Comparison of ENCODE assay signal across 8 mouse cellular contexts in genomic region chr7:96210525-96211369, GRCm38 (mm10). TPM values are rescaled to one million over a fixed set of nuclear protein-coding genes. Genes with fewer than 3 reads are reported as not detected.
DNase-seq lines count a peak whose midpoint lies in the region; ATAC-seq lines count a peak whose summit lies in the region.

No protein-coding gene starts in this region.

- peak overlapping the region; percentile 66 for H3K4me3 ChIP-seq in heart, embryonic 11.5 days (ENCODE audit: low read depth, low read length)
- H3K4me3 ChIP-seq in kidney, embryonic 14.5 days (ENCODE audit: low read length) = peak overlapping the region; percentile 73
- peak overlapping the region; percentile 39 for H3K4me3 ChIP-seq in liver, embryonic 15.5 days (replicated peaks)

- under 1% methylated on average over 53 of the region's 62 CpGs for WGBS in heart, embryonic 11.5 days (ENCODE audit: insufficient replicate concordance)
- WGBS in kidney, embryonic 14.5 days = under 1% methylated on average over 60 of the region's 62 CpGs
- WGBS in liver, embryonic 15.5 days (ENCODE audit: insufficient replicate concordance) = 1% methylated on average over 62 of the region's 62 CpGs

- H3K27me3 ChIP-seq in heart, embryonic 11.5 days (ENCODE audit: control insufficient read depth, insufficient read depth, low read length) = peaks cover 36% of the 10 kb centered on the region
- H3K27me3 ChIP-seq in kidney, embryonic 14.5 days (ENCODE audit: control insufficient read depth, insufficient read depth, low read length) = peaks cover 14% of the 10 kb centered on the region; the same call in 1 of the 2 replicates
- peaks cover 88% of the 10 kb centered on the region for H3K27me3 ChIP-seq in liver, embryonic 15.5 days

- H3K36me3 ChIP-seq in heart, embryonic 11.5 days (ENCODE audit: control insufficient read depth, insufficient read depth, low read length) = no peaks in the 10 kb centered on the region
- no peaks in the 10 kb centered on the region for H3K36me3 ChIP-seq in kidney, embryonic 14.5 days (ENCODE audit: control insufficient read depth, insufficient read depth, low read length)
- no peaks in the 10 kb centered on the region for H3K36me3 ChIP-seq in liver, embryonic 15.5 days (replicated peaks)

- H3K4me1 ChIP-seq in heart, embryonic 11.5 days (ENCODE audit: control insufficient read depth, insufficient read depth, low read length) = 0 out of 2 replicates have a peak, but pooled peaks cover 9% of the 10 kb centered on the region
- H3K4me1 ChIP-seq in kidney, embryonic 14.5 days (ENCODE audit: control insufficient read depth, insufficient read depth, low read length) = peaks cover 13% of the 10 kb centered on the region
- peaks cover 13% of the 10 kb centered on the region; the same call in 1 of the 2 replicates for H3K4me1 ChIP-seq in liver, embryonic 15.5 days (replicated peaks)

- peak overlapping the region; percentile 74 for H3K9ac ChIP-seq in heart, embryonic 11.5 days (ENCODE audit: low read depth, low read length)
- H3K9ac ChIP-seq in kidney, embryonic 14.5 days (ENCODE audit: low read depth, low read length) = peak overlapping the region; percentile 80
- H3K9ac ChIP-seq in liver, embryonic 15.5 days = no peak overlapping the region

- peak; percentile 41 for ATAC-seq in heart, embryonic 11.5 days (replicated peaks; ENCODE audit: insufficient number of reproducible peaks, low FRiP score, low TSS enrichment)
- peak; percentile 49 for ATAC-seq in kidney, embryonic 14.5 days (ENCODE audit: low FRiP score, low TSS enrichment)
- ATAC-seq in liver, embryonic 15.5 days (ENCODE audit: insufficient read depth) = no peak

- H3K27ac ChIP-seq in heart, embryonic 11.5 days (ENCODE audit: low read depth, low read length) = no peak overlapping the region
- H3K27ac ChIP-seq in kidney, embryonic 14.5 days (ENCODE audit: low read depth, low read length) = peak overlapping the region; percentile 65; the same call in 1 of the 2 replicates
- no peak overlapping the region for H3K27ac ChIP-seq in liver, embryonic 15.5 days (replicated peaks)

- H3K9me3 ChIP-seq in heart, embryonic 11.5 days (replicated peaks; ENCODE audit: control insufficient read depth, low read length) = no peaks in the 10 kb centered on the region
- H3K9me3 ChIP-seq in kidney, embryonic 14.5 days (ENCODE audit: control insufficient read depth, low read length) = no peaks in the 10 kb centered on the region
- no peaks in the 10 kb centered on the region for H3K9me3 ChIP-seq in liver, embryonic 15.5 days (replicated peaks)

- peak; percentile 64 to 67 for DNase-seq in right cerebral cortex, postnatal 10 days (ENCODE audit: low spot score in 2 of 2)
- no peak for DNase-seq in right cerebral cortex, adult 18-20 months
- DNase-seq in cerebellum, postnatal 14 days = peak; percentile 17 to 44
- peak; percentile 59 for DNase-seq in ovary, postnatal 36 days (ENCODE audit: low spot score)
- no peak for DNase-seq in T-cell, adult 2 months (ENCODE audit: low spot score)

- peak overlapping the region; percentile 77 for H3K4me2 ChIP-seq in heart, embryonic 11.5 days
- peak overlapping the region; percentile 94 for H3K4me2 ChIP-seq in kidney, embryonic 14.5 days (replicated peaks; ENCODE audit: low read depth, low read length)
- peak overlapping the region; percentile 59 for H3K4me2 ChIP-seq in liver, embryonic 15.5 days

RNA-seq across cellular contexts. Expression of gene Tenm4, which starts 39.7 kb away (rescaled TPM):
- 9.4 and 11.4 TPM in 2 replicates for polyA plus RNA-seq in heart, embryonic 11.5 days (2014; fragmentation: Nextera tagmentation; extraction: Ambion mirVana)
- polyA plus RNA-seq in kidney, embryonic 14.5 days (2014; fragmentation: Nextera tagmentation; extraction: Ambion mirVana) = 41.4 and 51.0 TPM in 2 replicates
- 0.69 and 1.1 TPM in 2 replicates for polyA plus RNA-seq in liver, embryonic 15.5 days (2015; fragmentation: Nextera tagmentation; extraction: Ambion mirVana)

Comparison
In these comparisons a context has a peak if more than half of its experiments do, and no peak if none do; other contexts are left out.
1. DNase-seq: peak in right cerebral cortex, postnatal 10 days (2 of 2), cerebellum, postnatal 14 days (2 of 2) and ovary, postnatal 36 days (single experiment); none in right cerebral cortex, adult 18-20 months (single experiment) and T-cell, adult 2 months (single experiment).
2. Peak in every context shown above with its lines, with median percentiles within 50 percentile points of each other: H3K4me2 ChIP-seq and H3K4me3 ChIP-seq.